Mouse (Mus musculus): ENCODE results near the gene Alg14. TPM values are rescaled to one million over a fixed set of nuclear protein-coding genes. Genes with fewer than 3 reads are reported as not detected.

Alg14 gene
- polyA plus RNA-seq, 1 experiment from 2014 or later = 28.9 TPM

DNA sequence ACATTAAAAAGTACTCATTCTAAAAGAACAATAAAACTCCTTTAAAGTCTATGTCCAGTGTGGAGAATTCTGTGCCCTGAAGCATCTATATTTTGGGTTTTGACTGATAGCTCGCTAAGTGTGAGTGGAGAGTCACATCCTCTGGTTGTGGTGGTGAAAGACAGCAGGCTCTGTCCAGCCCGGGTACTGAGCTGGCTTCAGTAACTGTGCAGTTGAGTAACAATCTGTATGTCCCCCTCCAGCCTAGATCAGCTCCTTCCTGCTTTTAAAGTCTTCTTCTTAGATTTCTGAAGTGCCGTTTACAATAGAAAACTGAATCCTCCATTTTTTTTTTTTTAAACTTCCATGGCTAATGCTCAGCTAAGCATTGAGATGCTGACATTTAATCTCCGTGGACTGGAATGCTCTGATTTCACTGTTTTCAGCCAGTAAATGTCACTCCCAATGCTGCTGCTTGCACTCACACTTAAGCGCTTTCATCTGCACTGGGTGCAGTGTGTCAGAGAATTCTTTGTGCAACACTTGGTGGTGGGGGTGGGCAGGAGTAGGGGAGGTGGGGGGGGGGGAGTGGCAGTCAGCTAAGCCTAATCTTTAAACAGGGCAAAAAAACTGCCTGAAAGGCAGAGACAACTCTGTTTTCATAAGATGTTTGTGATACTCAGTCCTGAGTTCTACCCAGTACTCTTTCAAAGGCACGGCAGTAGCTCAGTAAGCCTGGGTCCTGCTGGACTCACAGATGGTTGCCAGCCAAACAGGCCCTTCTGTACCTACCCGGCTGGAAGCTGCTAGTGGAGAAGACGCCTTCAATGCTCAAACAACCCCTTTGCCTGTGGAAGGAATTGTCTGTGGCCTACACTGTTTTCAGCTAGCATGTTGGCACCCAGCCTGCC lies 52.7 kb downstream of the Alg14 start:
- 17% methylated on average over 8 of the region's 8 CpGs for WGBS
- no peaks in the 10 kb centered on the region for H3K36me3 ChIP-seq

DNA sequence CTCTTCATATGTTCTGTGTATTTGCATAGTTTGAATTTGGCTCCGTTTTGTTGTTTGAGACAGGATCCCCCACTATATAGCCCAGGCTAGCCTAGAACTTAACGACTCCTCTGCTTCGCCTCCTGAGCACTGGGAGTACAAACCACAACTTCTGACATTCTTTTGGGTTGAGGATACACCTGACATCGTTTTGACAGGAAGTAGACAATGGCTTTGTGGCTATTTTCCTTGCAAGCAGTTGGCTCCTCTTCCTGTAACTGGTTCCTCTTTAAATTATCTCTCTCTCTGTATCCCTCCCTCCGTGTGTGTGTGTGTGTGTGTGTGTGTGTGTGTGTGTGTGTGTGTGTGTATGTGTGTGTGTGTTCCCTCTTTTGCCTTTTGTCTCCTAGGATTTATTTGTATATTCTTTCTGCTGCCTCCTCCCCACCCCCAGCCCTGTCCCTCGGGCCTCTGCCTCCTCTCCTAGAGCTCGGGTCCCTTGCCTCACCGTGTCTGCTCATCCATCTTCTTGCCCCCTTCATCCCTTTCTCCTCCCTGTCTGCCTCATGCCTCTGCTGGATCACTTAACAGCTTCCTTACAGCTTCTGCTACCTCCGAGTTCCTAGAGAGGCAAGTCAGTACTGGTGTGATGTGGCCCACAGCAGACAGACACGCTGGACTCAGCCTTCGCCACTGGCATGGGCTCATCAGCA lies 53.5 kb downstream of the Alg14 start:
- H3K36me3 ChIP-seq = no peaks in the 10 kb centered on the region
- H3K27me3 ChIP-seq = no peaks in the 10 kb centered on the region
- H3K4me3 ChIP-seq = no peak overlapping the region
- WGBS = 59% methylated on average over 10 of the region's 11 CpGs
- no peaks in the 10 kb centered on the region for H3K9me3 ChIP-seq
- H3K4me2 ChIP-seq (replicated peaks) = no peak overlapping the region
- ATAC-seq (replicated peaks) = no peak
- H3K4me1 ChIP-seq = peaks cover 30% of the 10 kb centered on the region
- peak overlapping the region; percentile 37; the same call in 1 of the 2 replicates for H3K27ac ChIP-seq (replicated peaks)
- no peak overlapping the region for H3K9ac ChIP-seq (replicated peaks)

More for the DNA sequence above, 52.7 kb downstream of the Alg14 start:
- peak; percentile 63 for ATAC-seq (replicated peaks)
- Histone ChIP-seq H3K4me1 (peaks cover 22% of the 10 kb centered on the region), H3K4me2 (replicated peaks) (no peak overlapping the region), H3K9me3 (no peaks in the 10 kb centered on the region), H3K27ac (replicated peaks) (peak overlapping the region; percentile 37), H3K27me3 (no peaks in the 10 kb centered on the region), H3K4me3 (no peak overlapping the region), H3K9ac (replicated peaks) (no peak overlapping the region)

DNA sequence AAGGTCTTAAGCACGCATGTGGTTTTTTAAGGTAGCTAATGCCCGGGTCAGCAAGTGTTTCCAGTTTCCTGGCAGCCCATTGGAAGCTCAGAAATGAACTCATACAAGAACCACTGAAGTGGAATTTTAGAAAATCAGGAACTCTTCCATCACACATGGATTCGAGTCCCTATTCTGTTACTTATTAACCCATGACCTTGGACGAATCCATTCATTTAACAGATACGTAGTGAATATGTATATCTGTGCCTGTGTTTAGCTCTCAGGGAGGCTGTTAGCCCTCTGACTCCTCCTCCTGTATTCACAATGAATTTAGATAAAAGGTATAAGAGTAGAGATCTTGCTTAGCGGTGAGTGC lies 54.0 kb downstream of the Alg14 start:
- Histone ChIP-seq H3K27ac (replicated peaks) (no peak overlapping the region), H3K4me2 (replicated peaks) (no peak overlapping the region), H3K9ac (replicated peaks) (no peak overlapping the region), H3K4me1 (peaks cover 31% of the 10 kb centered on the region), H3K4me3 (no peak overlapping the region), H3K27me3 (no peaks in the 10 kb centered on the region), H3K9me3 (no peaks in the 10 kb centered on the region), H3K36me3 (no peaks in the 10 kb centered on the region)
- ATAC-seq (replicated peaks) = no peak
- 73% methylated on average over 6 of the region's 6 CpGs for WGBS

DNA sequence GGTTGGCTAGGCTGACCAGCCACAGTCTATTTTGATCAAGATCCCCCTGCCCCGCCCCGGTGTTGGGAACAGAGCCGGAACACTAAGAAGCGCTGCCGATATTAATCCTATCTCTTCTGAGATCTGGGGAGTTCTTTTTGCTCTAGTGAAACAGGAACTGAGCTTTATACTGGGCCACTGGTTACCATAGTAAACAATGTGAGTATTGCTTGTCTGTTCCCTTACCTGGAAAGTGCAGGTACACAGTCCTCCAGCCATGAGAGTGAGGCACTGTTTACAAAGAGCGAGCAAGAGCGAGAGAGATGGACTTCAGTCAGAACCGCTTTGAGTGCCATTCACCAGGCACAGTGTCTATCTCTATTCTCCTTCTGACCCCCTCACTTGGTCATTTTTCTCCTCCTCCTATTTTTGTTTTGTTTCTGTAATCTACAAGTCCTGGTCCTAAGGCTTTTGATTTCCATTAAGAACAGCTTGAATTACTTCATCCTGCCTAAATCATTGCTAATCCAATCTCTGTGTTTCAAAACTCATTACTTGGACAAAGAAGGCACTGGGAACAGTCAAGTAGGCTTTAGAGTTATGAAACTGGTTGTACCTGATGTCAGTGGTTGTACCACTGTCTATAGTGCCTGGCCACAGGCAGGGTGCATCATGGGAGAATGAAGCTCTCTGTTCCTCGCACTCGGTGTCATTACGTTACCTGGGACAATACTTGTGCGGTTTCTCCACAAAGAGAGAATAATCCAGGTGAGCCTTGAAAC lies 55.1 kb downstream of the Alg14 start:
- WGBS = 96% methylated on average over 12 of the region's 12 CpGs
- peaks cover 31% of the 10 kb centered on the region for H3K4me1 ChIP-seq
- no peak for ATAC-seq (replicated peaks)

DNA sequence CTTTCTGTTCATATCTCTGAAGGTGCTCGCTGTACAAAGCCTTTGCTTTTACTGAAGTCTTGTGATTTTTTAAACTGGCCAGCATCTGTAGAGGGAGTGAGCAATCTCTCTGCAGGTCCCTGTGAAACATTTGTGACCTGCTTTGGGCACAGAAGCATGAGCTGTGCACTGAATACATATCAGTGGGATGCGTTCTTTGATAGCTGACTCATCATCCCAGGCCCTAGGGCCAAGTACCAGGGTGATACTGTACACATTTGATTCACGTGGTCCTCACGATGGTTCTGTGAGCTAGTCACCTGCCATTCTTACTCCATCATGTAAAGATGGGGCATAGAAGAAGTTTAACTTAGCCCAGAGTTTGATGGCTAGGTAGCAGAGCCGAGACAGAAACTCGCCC lies 57.2 kb downstream of the Alg14 start:
- 0 out of 2 replicates have a peak, but pooled peaks have one; percentile 19 for ATAC-seq (replicated peaks)
- Histone ChIP-seq H3K4me2 (replicated peaks) (no peak overlapping the region), H3K9ac (replicated peaks) (no peak overlapping the region), H3K36me3 (no peaks in the 10 kb centered on the region), H3K27ac (replicated peaks) (no peak overlapping the region), H3K4me3 (no peak overlapping the region), H3K9me3 (no peaks in the 10 kb centered on the region), H3K4me1 (peaks cover 31% of the 10 kb centered on the region), H3K27me3 (no peaks in the 10 kb centered on the region)
- 82% methylated on average over 6 of the region's 6 CpGs for WGBS

More for the DNA sequence above, 55.1 kb downstream of the Alg14 start:
- no peak overlapping the region for H3K9ac ChIP-seq (replicated peaks)
- H3K9me3 ChIP-seq = no peaks in the 10 kb centered on the region
- no peak overlapping the region for H3K27ac ChIP-seq (replicated peaks)
- no peak overlapping the region for H3K4me3 ChIP-seq
- no peak overlapping the region for H3K4me2 ChIP-seq (replicated peaks)
- no peaks in the 10 kb centered on the region for H3K36me3 ChIP-seq
- no peaks in the 10 kb centered on the region for H3K27me3 ChIP-seq

DNA sequence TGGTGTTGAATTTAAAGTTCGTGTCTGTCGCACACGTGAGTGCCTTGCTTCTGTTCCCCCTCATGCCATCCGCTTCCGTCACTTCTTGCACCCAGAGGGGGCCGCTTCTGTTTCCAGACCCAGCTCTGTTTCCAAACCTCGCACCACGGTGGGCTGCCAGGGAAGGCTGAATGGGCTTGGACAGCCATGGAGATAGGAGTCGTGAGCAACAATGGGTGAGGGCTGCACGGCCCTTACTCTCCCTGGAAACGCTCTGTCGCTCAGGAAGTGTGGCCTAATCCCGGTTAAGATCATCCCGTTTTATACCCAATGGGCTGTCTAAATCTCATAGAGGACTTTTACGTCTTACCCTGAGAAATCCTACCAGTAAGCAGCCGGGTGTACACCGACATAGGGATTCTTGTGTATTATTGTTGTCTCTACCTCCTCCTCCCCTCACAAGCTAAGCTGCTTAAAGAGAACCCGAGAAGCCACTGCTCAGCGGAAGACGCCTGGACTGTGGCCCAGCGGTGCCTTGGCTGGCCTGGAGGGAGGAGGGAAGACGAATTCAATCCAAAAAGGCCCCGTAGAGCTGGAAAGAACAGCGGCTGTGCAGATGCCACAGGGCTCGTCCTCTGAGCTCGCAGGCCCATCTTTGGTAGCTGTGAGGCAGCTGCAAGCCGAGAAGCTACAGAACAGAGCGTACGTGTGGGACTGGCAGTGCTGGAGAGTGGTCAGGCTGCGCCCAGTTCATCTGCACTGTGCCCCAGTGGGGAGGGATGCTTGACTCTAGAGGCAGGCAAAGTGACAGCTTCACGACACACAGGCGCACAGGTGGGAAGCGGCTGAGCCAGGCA lies 58.0 kb downstream of the Alg14 start:
- Histone ChIP-seq H3K4me1 (peaks cover 24% of the 10 kb centered on the region), H3K4me3 (no peak overlapping the region), H3K27me3 (no peaks in the 10 kb centered on the region), H3K36me3 (no peaks in the 10 kb centered on the region), H3K4me2 (replicated peaks) (peak overlapping the region; percentile 19; the same call in 1 of the 2 replicates), H3K9me3 (no peaks in the 10 kb centered on the region), H3K9ac (replicated peaks) (peak overlapping the region; percentile 28; the same call in 1 of the 2 replicates), H3K27ac (replicated peaks) (no peak overlapping the region)
- ATAC-seq (replicated peaks) = peak; percentile 66
- 27% methylated on average over 33 of the region's 33 CpGs for WGBS

DNA sequence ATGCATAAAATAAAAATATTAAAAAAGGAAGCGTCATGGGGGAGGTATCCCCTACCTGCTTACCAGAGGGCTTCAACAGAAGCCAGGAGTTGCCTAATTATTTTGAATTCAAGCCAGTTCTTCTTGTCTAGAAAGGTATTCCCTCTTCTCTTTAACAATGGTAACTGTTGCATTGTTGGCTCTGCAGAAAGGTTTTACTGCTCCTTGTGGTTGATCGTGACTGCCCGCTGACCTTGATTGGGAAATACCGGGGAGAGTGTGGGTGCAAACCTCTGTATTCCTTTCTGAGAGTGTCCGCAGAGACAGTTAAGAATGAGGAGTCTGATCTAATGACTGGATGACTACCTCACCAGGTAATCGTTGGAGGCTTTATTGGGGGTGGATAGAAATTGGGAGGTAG lies 59.7 kb downstream of the Alg14 start:
- WGBS = 87% methylated on average over 6 of the region's 6 CpGs

DNA sequence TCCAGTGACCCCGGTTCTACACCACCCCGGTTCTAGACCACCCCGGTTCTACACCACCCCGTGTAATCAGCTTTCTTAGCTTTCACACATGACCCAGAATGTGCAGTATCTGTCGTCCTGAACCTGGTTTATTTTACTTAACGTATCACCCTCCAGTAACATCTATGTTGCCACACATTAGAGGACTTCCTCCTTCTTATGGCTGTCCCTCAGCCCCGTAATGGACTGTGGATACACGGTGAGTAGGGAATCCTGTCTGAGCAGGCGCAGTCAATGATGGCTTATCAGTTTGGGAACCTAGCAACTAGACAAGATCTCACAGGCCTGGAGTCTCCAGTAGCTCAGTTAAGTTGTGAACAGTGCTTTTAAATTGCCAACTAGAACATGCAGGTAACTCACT lies 62.7 kb downstream of the Alg14 start:
- no peak for ATAC-seq (replicated peaks)
- H3K36me3 ChIP-seq = no peaks in the 10 kb centered on the region
- no peak overlapping the region for H3K27ac ChIP-seq (replicated peaks)
- no peak overlapping the region for H3K4me2 ChIP-seq (replicated peaks)
- H3K9ac ChIP-seq (replicated peaks) = no peak overlapping the region
- no peak overlapping the region for H3K4me3 ChIP-seq
- no peaks in the 10 kb centered on the region for H3K27me3 ChIP-seq
- no peaks in the 10 kb centered on the region for H3K9me3 ChIP-seq
- H3K4me1 ChIP-seq = peaks cover 9% of the 10 kb centered on the region
- whole genome bisulfite sequencing = 92% methylated on average over 9 of the region's 9 CpGs

More for the DNA sequence above, 59.7 kb downstream of the Alg14 start:
- no peak overlapping the region for H3K9ac ChIP-seq (replicated peaks)
- no peak overlapping the region for H3K4me2 ChIP-seq (replicated peaks)
- ATAC-seq (replicated peaks) = no peak
- no peak overlapping the region for H3K27ac ChIP-seq (replicated peaks)
- H3K4me1 ChIP-seq = peaks cover 20% of the 10 kb centered on the region
- no peaks in the 10 kb centered on the region for H3K27me3 ChIP-seq
- no peaks in the 10 kb centered on the region for H3K36me3 ChIP-seq
- no peaks in the 10 kb centered on the region for H3K9me3 ChIP-seq
- no peak overlapping the region for H3K4me3 ChIP-seq

DNA sequence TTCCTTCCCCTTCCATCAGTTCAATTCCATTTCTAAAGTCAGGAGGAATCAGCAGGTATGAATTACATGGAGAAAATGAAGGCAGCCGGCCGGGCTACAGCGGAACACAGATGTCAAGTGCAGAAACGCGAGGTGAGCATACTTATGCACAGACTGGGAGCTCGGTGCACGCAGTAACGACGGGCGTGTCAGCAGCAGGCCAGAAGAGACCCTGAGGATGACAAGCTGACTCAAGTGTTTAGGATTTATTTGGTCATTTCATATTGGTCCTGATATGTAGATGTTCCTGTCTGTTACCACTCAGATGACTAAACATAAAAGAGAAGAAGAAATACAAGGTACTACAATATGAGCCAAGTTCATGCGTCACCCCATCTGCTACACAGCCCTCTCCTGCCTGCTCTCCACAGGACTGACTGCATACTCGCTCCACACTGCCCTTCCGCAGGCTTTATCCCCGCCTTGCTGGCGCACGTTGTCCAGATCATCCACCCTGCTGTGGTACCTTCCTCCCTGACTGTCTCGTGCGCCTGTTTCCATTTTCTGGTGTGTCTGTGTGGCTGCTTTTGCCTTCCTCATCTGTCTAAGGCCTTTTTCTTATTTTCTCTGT lies 63.4 kb downstream of the Alg14 start:
- ATAC-seq (replicated peaks) = no peak
- WGBS = 82% methylated on average over 18 of the region's 18 CpGs
- no peak overlapping the region for H3K4me3 ChIP-seq
- H3K27me3 ChIP-seq = no peaks in the 10 kb centered on the region
- H3K4me1 ChIP-seq = peaks cover 2% of the 10 kb centered on the region
- no peaks in the 10 kb centered on the region for H3K36me3 ChIP-seq
- no peak overlapping the region for H3K27ac ChIP-seq (replicated peaks)
- no peaks in the 10 kb centered on the region for H3K9me3 ChIP-seq
- H3K4me2 ChIP-seq (replicated peaks) = no peak overlapping the region
- H3K9ac ChIP-seq (replicated peaks) = no peak overlapping the region

DNA sequence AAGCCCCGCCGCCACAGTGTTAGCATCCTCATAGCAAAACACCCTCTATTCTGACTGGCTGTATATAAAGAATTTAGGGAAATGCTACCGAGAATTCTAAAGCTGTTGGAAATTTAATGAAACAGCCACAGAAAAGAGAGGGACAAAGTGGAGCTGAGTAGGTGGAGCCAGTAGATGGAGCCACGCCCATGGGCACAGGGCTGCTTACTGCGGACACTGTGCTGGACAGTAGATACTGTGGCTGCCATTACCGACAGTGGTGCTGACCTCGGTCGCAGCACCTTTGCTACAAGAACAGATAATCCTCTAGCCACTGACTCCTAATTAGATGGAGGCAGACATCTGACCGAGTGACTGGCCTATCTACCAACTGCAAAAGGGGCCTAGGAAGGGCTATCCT lies 64.0 kb downstream of the Alg14 start:
- Histone ChIP-seq H3K4me3 (no peak overlapping the region), H3K9ac (replicated peaks) (no peak overlapping the region), H3K4me1 (no peaks in the 10 kb centered on the region), H3K4me2 (replicated peaks) (no peak overlapping the region), H3K36me3 (no peaks in the 10 kb centered on the region), H3K27ac (replicated peaks) (no peak overlapping the region), H3K9me3 (no peaks in the 10 kb centered on the region), H3K27me3 (no peaks in the 10 kb centered on the region)
- 84% methylated on average over 9 of the region's 9 CpGs for WGBS
- ATAC-seq (replicated peaks) = no peak

DNA sequence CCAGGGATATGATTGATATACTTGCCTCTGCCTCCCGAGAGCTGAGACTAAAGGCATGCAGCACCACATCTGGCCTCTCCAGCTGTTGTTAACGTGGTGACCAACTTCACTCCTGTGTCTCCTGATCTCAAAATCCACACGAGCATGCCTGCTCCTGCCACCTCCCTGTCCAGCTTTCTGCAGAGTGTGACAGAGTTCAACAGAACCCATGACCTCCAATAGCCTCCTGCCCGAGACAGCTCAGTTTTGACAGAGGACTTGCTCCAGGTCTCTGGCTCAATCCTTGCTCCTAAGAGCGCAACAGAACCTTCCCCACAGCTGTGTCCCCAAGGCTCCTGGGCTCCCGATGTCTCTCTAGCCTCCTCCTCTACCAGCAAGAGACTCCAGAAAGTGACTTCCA lies 64.5 kb downstream of the Alg14 start:
- H3K9ac ChIP-seq (replicated peaks) = no peak overlapping the region
- WGBS = 90% methylated on average over 6 of the region's 6 CpGs
- H3K4me3 ChIP-seq = no peak overlapping the region
- H3K4me2 ChIP-seq (replicated peaks) = no peak overlapping the region
- no peaks in the 10 kb centered on the region for H3K36me3 ChIP-seq
- no peaks in the 10 kb centered on the region for H3K27me3 ChIP-seq
- ATAC-seq (replicated peaks) = no peak
- H3K4me1 ChIP-seq = no peaks in the 10 kb centered on the region
- no peaks in the 10 kb centered on the region for H3K9me3 ChIP-seq
- H3K27ac ChIP-seq (replicated peaks) = no peak overlapping the region

Measured in forebrain, embryonic 15.5 days (tissue).